Mouse (Mus musculus) ES-E14 (cell line): ENCODE data around the gene Racgap1. TPM values are rescaled to one million over a fixed set of nuclear protein-coding genes. Genes with fewer than 3 reads are reported as not detected.

Experiments
- DNase-seq: peaks from one replicate; pipeline ENCODE4 v3.0.0-alpha.2; 2013; ENCODE audit warnings: low read depth, low spot score
- H3K27ac ChIP-seq: 2 replicates; pipeline ENCODE4 v1.5.1; 2012; ENCODE audit warnings: low read depth, mild to moderate bottlenecking, low read length, moderate library complexity, mixed read lengths; ENCODE audit not compliant: poor library complexity, insufficient read depth, severe bottlenecking
- H3K36me3 ChIP-seq: 2 replicates; pipeline ENCODE4 v1.6.1; 2012; ENCODE audit warnings: mild to moderate bottlenecking, low read length, moderate library complexity, mixed read lengths; ENCODE audit not compliant: control insufficient read depth, poor library complexity, insufficient read depth, severe bottlenecking
- H3K4me1 ChIP-seq, 2 experiments: fragments of 150-350 bp in 1 of 2; sonication (generic) in 1 of 2; 2 replicates each; pipeline ENCODE4 v1.6.1; 2012; ENCODE audit warnings: low read length in 2 of 2, mild to moderate bottlenecking in 1 of 2, mixed read lengths in 1 of 2; ENCODE audit not compliant: control insufficient read depth in 2 of 2, insufficient read depth in 2 of 2, poor library complexity in 1 of 2
- H3K4me3 ChIP-seq, 2 experiments: fragments of 150-350 bp in 1 of 2; sonication (generic) in 1 of 2; 2 replicates each; pipeline ENCODE4 v1.5.1; 2012; ENCODE audit warnings: low read length in 2 of 2, low read depth in 1 of 2, mild to moderate bottlenecking in 1 of 2, mixed read lengths in 1 of 2; ENCODE audit not compliant: insufficient read depth in 1 of 2, poor library complexity in 1 of 2, severe bottlenecking in 1 of 2
- H3K9ac ChIP-seq: 2 replicates; pipeline ENCODE4 v1.6.1; 2012; ENCODE audit warnings: low read depth, mild to moderate bottlenecking, low read length, mixed read lengths; ENCODE audit not compliant: poor library complexity, insufficient read depth, severe bottlenecking
- H3K9me3 ChIP-seq: fragments of 150-350 bp; sonication (generic); 2 replicates; pipeline ENCODE4 v1.6.1; 2012; ENCODE audit warnings: low read depth, mild to moderate bottlenecking, low read length; ENCODE audit not compliant: control insufficient read depth, insufficient read depth
- CHD2 ChIP-seq: IDR thresholded peaks from 2 replicates; pipeline ENCODE4 v1.6.1; 2014; ENCODE audit warnings: mild to moderate bottlenecking, low read depth, low read length, inconsistent platforms
- HCFC1 ChIP-seq: IDR thresholded peaks from 2 replicates; pipeline ENCODE4 v1.6.1; 2012; ENCODE audit warnings: low read length, inconsistent platforms, borderline replicate concordance; ENCODE audit not compliant: insufficient read depth
- MAFK ChIP-seq: IDR thresholded peaks from 2 replicates; pipeline ENCODE4 v1.6.1; 2014; ENCODE audit warnings: mild to moderate bottlenecking, low read depth, low read length, inconsistent platforms; ENCODE audit not compliant: insufficient read depth
- ZC3H11A ChIP-seq: IDR thresholded peaks from 2 replicates; pipeline ENCODE4 v1.6.1; 2012; ENCODE audit warnings: low read depth, mild to moderate bottlenecking, inconsistent platforms, low read length, borderline replicate concordance
- ZNF384 ChIP-seq: IDR thresholded peaks from 2 replicates; pipeline ENCODE4 v1.6.1; 2012; ENCODE audit warnings: low read depth, low read length, inconsistent platforms
- in situ Hi-C, 2 experiments: fragments of 600-800 bp; cut with MboI; formaldehyde crosslinking; loops; one replicate each; pipeline ENCODE4 v1.15.1; 2025; ENCODE audit warnings: low sequenced_read_pairs in 2 of 2, inconsistent platforms in 1 of 2; ENCODE audit not compliant: unreplicated experiment in 2 of 2
- total RNA-seq: library from RNA; depleted of rRNA; stranded (reverse); fragments of 300-350 nt; gene quantifications from 2 replicates; pipeline ENCODE4 v1.2.3, GENCODE M21; 2012

The Racgap1 gene
- total RNA-seq, 1 experiment, result 127 TPM

DNA sequence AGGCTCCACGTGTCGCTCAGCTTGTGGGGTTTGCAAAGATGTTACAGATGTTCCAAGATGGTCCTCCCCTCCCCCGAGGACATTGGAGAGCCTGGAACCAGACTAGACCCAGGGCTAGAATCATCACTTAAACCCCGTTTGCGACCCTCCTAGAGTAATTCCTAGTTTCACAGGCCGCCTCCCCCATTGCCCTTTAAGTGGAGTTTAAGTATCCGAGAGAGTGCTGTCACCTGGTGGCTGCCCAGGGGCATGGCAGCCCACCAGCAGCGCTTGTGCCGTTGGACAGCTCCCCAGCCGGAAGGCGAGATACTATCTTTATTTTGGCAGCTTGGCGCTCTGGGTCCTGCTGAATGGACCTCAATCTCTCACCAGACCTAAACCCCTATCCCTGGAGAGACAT, 17.4 kb upstream of the Racgap1 start:
- Histone ChIP-seq H3K4me1 (peaks cover 2 to 22% of the 10 kb centered on the region in 2 experiments; a peak in 2 of 4 replicates), H3K9me3 (no peaks in the 10 kb centered on the region), H3K27ac (no peak overlapping the region), H3K36me3 (no peaks in the 10 kb centered on the region), H3K9ac (no peak overlapping the region; the same call in 1 of the 2 replicates), H3K4me3 (no peak overlapping the region)
- TF ChIP-seq HCFC1 (no peak), ZNF384 (no peak), MAFK (no peak), CHD2 (no peak), ZC3H11A (peak; percentile 54; the same call in 1 of the 2 replicates)
- no peak for DNase-seq
- in situ Hi-C loops, result no loop called here

DNA sequence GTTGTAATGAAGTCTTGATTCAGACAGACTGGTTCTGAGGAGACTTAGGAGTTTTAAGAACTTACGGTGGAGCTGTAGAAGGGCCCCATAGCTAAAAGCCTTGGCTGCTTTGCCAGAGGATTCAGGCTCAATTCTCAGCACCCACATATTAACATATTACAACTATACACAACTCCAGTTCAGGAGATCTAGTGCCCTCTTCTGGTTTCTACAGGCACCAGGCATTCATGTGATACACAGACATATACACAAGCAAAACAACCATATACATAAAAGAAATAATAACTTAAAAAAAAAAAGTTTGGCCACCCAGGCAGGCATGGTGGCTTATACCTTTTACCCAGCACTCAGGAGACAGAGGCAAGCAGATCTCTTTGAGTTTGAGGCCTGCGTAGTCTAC, 16.1 kb upstream of the Racgap1 start:
- no peaks in the 10 kb centered on the region for H3K9me3 ChIP-seq
- no peak overlapping the region for H3K27ac ChIP-seq
- H3K36me3 ChIP-seq, result no peaks in the 10 kb centered on the region
- H3K4me1 ChIP-seq, result peaks cover 2 to 23% of the 10 kb centered on the region in 2 experiments; a peak in 2 of 4 replicates
- no peak overlapping the region for H3K9ac ChIP-seq
- no peak for TF ChIP-seq ZC3H11A
- no peak for TF ChIP-seq HCFC1
- TF ChIP-seq ZNF384, result no peak
- TF ChIP-seq CHD2, result no peak
- TF ChIP-seq MAFK, result no peak
- H3K4me3 ChIP-seq, result no peak overlapping the region
- DNase-seq, result no peak
- in situ Hi-C loops, result no loop called here

DNA sequence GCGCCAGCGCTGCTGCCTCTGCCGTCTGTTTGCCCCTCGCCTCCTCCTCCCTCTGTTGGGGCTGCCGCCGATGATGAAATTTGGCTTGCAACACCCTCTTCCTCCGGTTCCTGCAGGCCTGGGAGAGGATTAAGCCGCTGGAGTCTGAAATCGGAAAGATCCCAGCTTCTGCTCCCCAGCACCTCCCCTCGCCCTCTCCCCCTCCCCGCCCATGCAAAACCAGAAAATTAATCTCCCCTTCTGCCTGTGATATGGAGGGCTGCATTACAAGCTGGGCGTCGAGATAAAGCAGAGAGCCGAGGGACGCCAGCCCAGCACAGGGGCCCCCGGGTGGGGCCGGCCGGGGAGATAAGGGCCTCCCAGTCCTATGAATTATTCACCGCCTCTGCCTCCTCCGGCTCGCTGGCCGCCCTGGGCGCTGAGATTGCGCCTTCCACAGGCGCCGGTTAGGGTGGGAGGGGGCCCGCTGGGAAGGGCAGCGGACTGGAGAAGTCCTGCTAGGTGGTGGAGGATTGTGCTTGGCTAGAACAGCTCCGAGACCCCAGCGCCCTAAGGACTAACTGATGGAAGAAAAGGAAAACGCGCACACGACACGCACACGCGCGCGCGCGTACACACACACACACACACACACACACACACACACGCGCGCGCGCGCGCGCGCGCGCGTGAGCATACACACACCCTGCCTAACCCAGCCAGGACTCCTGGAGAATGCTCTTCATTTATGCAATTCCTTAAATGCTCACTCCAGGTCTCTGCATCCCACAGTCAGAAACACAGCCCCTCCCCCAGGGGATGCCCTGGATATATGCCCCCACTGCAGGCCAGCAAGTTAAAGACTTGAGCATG, 13.4 kb upstream of the Racgap1 start:
- H3K4me3 ChIP-seq, result peak overlapping the region; percentile 39 to 55; a peak in 3 of 4 replicates
- no peaks in the 10 kb centered on the region for H3K36me3 ChIP-seq
- no peak overlapping the region for H3K27ac ChIP-seq
- in situ Hi-C loops, result no loop called here
- H3K4me1 ChIP-seq, result peaks cover 2 to 17% of the 10 kb centered on the region in 2 experiments; a peak in 2 of 4 replicates
- TF ChIP-seq ZC3H11A (no peak), HCFC1 (no peak), MAFK (no peak), CHD2 (no peak), ZNF384 (no peak)
- DNase-seq, result no peak
- H3K9me3 ChIP-seq, result no peaks in the 10 kb centered on the region
- peak overlapping the region; percentile 13 for H3K9ac ChIP-seq

DNA sequence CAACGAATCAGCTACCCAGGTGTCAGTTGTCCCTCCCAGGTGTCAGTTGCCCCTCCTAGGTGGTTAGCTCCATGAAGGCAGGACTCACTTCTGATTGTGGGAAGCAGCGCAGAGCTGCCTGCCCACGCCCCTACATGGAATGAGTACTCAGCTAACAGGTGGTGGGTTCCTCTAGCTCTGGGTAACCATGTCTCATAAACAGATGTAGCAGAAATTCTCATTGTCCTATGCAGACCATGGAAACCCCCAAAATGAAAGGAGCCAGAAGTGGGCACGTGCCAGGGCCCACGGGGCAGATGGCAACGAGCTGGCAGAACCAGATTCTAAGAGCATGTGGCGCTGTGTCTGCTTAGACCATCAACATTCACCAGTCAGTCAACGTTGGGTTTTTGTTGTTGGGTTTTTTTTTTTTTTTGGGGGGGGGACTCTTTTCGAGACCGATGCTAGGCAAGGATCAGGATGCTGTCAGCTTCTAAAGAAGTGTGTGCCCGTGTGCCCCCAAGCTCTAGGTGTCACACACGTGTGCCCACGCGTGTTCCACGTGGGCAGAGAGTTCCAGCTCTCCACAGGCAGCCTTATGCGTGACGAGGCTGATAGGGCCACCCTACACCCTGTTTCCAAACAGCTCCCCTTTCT, 12.6 kb upstream of the Racgap1 start:
- H3K36me3 ChIP-seq, result no peaks in the 10 kb centered on the region
- no peak for TF ChIP-seq ZNF384
- TF ChIP-seq CHD2, result no peak
- TF ChIP-seq MAFK, result no peak
- no peak for TF ChIP-seq ZC3H11A
- TF ChIP-seq HCFC1, result no peak
- no peak overlapping the region for H3K27ac ChIP-seq
- H3K4me1 ChIP-seq, result peaks cover 2 to 17% of the 10 kb centered on the region in 2 experiments; a peak in 2 of 4 replicates
- peak overlapping the region; percentile 13 for H3K9ac ChIP-seq
- DNase-seq, result no peak
- peak overlapping the region; percentile 39 to 55; a peak in 3 of 4 replicates for H3K4me3 ChIP-seq
- H3K9me3 ChIP-seq, result no peaks in the 10 kb centered on the region
- in situ Hi-C loops, result no loop called here
